Mouse (Mus musculus): ENCODE measurements around the gene Polr3e. TPM values are rescaled to one million over a fixed set of nuclear protein-coding genes. Genes with fewer than 3 reads are reported as not detected.
"Not testable (repeated sequence)": the region's sequence is repeated elsewhere in the genome, so short reads cannot be mapped to it uniquely, and the experiment has no call there.

The Polr3e gene
- polyA plus RNA-seq, 1 experiment from 2014 or later: 36.9 TPM

DNA sequence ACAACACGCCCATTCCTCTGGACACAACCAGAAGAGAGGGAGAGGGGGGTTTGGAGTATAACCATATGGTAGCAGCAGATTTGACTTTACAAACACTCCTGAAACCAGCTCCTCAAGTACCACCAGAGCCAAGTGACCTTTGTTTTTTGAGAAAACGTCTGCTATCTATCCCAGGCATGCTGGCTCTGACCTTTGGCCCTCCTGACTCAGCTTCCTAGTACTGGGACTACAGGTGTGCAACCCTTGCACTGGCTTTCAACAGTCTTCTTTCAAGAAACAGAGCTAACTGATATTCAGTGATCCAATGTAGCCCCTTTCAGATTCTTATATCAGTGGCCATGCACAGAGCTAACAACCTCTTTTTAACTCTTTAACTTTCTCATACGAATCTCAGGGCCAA lies 44.3 kb downstream of the Polr3e start:
- DNase-seq (ENCODE audit: low spot score): no peak
- Histone ChIP-seq H3K9me3 (no peaks in the 10 kb centered on the region), H3K27ac (no peak overlapping the region), H3K36me3 (peaks cover 43% of the 10 kb centered on the region), H3K4me1 (0 out of 2 replicates have a peak, but pooled peaks cover 3% of the 10 kb centered on the region), H3K4me3 (no peak overlapping the region), H3K27me3 (ENCODE audit: insufficient read depth, poor library complexity, severe bottlenecking) (no peaks in the 10 kb centered on the region)
- 57% methylated on average over 3 of the region's 3 CpGs for WGBS

DNA sequence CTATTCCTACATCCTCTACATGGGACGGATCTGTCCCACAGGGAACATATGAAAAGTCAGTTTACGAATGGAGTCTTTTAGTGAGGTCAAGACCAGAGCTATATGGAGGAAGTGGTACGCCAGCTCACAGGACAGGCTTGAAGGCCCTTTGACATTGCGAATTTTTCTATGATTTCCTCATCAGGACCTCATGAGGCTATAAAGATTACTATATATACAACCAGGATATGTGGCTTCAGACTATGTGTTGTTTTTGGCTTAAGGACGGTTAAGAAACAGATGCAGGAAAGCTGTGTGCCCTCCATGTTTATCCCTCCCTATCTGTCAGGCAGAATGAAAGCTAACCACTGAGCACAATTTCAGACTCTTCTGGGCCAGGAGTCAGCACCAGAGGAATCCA lies 45.6 kb downstream of the Polr3e start:
- DNase-seq (ENCODE audit: low spot score): no peak
- Histone ChIP-seq H3K27ac (no peak overlapping the region), H3K27me3 (ENCODE audit: insufficient read depth, poor library complexity, severe bottlenecking) (no peaks in the 10 kb centered on the region), H3K9me3 (no peaks in the 10 kb centered on the region), H3K4me1 (0 out of 2 replicates have a peak, but pooled peaks cover 3% of the 10 kb centered on the region), H3K4me3 (no peak overlapping the region), H3K36me3 (peaks cover 37% of the 10 kb centered on the region)
- 88% methylated on average over 5 of the region's 5 CpGs for WGBS

DNA sequence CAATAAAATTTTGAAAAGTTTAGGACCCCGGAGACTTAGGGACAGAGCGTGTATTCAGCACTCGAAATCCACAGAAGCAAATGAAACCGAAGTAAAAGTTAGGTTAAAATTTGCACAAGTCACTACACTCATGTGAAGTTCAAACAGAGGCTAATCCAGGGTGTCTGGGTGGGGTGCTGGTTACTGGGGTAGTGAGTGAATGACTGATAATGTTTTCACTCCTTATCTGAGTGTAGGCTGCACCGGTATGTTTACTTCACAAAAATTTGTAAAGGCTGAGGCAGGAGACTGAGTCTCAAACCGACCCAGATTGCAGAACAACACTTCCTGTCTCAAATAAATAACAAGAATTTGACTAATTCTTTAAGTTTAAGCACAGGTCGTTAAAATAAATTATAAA lies 51.7 kb downstream of the Polr3e start:
- H3K9me3 ChIP-seq: no peaks in the 10 kb centered on the region
- DNase-seq (ENCODE audit: low spot score): no peak
- H3K27ac ChIP-seq: no peak overlapping the region
- H3K27me3 ChIP-seq (ENCODE audit: insufficient read depth, poor library complexity, severe bottlenecking): no peaks in the 10 kb centered on the region
- H3K36me3 ChIP-seq: peaks cover 14% of the 10 kb centered on the region
- peaks cover 12% of the 10 kb centered on the region for H3K4me1 ChIP-seq
- no peak overlapping the region for H3K4me3 ChIP-seq
- 71% methylated on average over 7 of the region's 7 CpGs for WGBS

DNA sequence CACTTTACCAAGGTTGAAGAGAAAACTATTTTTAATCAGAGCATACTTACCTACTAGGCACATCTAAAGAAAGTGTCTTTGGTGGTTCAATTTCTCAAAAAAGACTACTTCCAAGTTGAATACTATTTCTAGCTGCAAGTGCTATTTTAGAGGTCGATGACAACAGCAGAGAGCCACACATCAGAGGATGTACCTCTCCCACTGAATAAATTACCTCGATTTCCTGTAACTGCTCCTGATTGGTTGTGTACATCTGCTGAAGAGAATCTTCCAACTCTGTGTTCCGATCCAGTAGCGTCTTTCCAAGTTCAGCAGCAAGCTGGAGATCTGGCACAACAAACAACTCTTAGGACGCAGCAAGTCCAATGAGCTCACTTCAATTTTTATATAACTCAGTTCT lies 52.6 kb downstream of the Polr3e start:
- H3K27ac ChIP-seq: no peak overlapping the region
- peaks cover 17% of the 10 kb centered on the region for H3K4me1 ChIP-seq
- DNase-seq (ENCODE audit: low spot score): no peak
- no peaks in the 10 kb centered on the region for H3K9me3 ChIP-seq
- H3K27me3 ChIP-seq (ENCODE audit: insufficient read depth, poor library complexity, severe bottlenecking): no peaks in the 10 kb centered on the region
- 82% methylated on average over 5 of the region's 5 CpGs for WGBS
- peaks cover 14% of the 10 kb centered on the region for H3K36me3 ChIP-seq
- no peak overlapping the region for H3K4me3 ChIP-seq

DNA sequence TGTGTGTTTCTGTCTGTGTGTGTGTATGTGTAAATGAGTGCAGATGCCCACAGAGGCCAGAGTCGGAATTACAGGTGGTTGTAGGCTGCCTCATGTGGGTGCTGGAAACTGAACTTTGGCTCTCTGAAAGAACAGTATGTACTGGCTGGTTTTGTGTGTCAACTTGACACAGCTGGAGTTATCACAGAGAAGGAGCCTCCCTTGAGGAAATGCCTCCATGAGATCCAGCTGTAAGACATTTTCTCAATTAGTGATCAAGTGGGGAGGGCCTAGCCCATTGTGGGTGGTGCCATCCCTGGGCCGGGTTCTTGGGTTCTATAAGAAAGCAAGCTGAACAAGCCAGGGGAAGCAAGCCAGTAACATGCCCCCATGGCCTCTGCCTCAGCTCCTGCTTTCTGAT lies 54.9 kb downstream of the Polr3e start:
- not testable (repeated sequence) for H3K27me3 ChIP-seq (ENCODE audit: insufficient read depth, poor library complexity, severe bottlenecking); H3K9me3 ChIP-seq; H3K27ac ChIP-seq; DNase-seq (ENCODE audit: low spot score); H3K4me3 ChIP-seq
- Histone ChIP-seq H3K36me3 (peaks cover 14% of the 10 kb centered on the region), H3K4me1 (peaks cover 23% of the 10 kb centered on the region)
- 82% methylated on average over 2 of the region's 2 CpGs for WGBS

DNA sequence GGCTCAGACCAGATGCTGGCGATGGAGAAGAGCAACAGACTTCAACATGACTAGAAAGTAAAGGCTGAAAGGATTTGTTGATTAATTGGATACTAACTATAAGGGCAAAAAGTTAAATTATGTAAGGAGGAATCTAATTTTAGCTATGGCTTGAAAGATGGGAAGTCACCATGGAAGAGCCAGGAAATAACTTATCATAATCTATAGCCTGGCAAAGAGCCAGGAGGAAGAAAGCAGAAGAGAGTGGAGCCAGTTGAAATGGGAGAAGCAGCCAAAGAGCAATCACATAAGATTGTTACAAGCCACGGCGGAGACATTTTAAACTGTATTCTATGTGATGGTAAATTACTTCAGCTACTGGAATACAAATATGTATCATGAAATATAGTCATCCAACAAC lies 56.5 kb downstream of the Polr3e start:
- Histone ChIP-seq H3K4me3 (no peak overlapping the region), H3K27ac (no peak overlapping the region), H3K9me3 (no peaks in the 10 kb centered on the region), H3K27me3 (ENCODE audit: insufficient read depth, poor library complexity, severe bottlenecking) (no peaks in the 10 kb centered on the region), H3K36me3 (peaks cover 3% of the 10 kb centered on the region; the same call in 1 of the 2 replicates), H3K4me1 (peaks cover 24% of the 10 kb centered on the region)
- 80% methylated on average over 3 of the region's 3 CpGs for WGBS
- DNase-seq (ENCODE audit: low spot score): no peak

DNA sequence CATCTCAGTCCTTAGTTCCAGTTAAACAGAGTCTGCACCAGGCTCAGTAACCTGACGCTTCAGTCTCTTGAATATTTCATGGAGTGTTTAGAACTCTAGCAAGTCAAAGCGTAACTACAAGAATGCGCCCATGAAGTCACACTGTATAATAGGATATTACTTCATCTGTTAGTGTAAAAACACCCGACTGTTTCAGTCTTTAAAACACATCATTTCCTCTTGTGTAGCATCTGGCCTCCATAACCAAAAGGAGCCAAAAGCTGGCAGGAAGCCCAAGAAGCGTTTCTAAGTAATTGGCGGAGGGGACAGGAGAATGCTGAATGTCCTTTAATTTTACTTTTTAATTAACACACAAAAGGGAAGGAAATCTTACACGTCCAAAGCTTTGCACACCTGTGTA lies 59.5 kb downstream of the Polr3e start:
- Histone ChIP-seq H3K9me3 (no peaks in the 10 kb centered on the region), H3K27me3 (ENCODE audit: insufficient read depth, poor library complexity, severe bottlenecking) (no peaks in the 10 kb centered on the region), H3K27ac (no peak overlapping the region), H3K4me3 (no peak overlapping the region), H3K36me3 (no peaks in the 10 kb centered on the region), H3K4me1 (peaks cover 24% of the 10 kb centered on the region)
- DNase-seq (ENCODE audit: low spot score): no peak
- WGBS: 68% methylated on average over 7 of the region's 7 CpGs

DNA sequence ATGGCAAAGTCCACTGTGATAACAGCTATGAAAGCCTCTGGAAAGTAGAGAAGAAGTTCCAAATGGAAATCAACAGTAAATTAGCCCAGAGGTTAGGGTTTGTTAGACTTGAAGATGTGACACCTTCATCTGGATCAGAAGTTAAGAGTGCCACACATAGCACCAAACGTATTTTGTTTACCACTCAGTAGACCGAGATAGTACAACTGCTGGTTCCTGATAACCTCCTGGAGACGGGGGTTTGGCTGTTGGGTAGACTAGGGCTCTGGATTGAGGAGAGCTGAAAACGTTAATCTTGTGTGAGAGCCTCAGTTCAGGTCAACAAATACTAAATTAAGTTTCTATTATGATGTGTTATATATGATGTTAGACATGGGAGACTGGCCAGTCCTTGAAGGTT lies 62.5 kb downstream of the Polr3e start:
- Histone ChIP-seq H3K27me3 (ENCODE audit: insufficient read depth, poor library complexity, severe bottlenecking) (no peaks in the 10 kb centered on the region), H3K27ac (peak overlapping the region; percentile 23; the same call in 1 of the 2 replicates), H3K4me3 (peak overlapping the region; percentile 98; the same call in 1 of the 2 replicates), H3K9me3 (no peaks in the 10 kb centered on the region), H3K36me3 (no peaks in the 10 kb centered on the region), H3K4me1 (peaks cover 23% of the 10 kb centered on the region)
- DNase-seq (ENCODE audit: low spot score): no peak
- 45% methylated on average over 4 of the region's 4 CpGs for WGBS

DNA sequence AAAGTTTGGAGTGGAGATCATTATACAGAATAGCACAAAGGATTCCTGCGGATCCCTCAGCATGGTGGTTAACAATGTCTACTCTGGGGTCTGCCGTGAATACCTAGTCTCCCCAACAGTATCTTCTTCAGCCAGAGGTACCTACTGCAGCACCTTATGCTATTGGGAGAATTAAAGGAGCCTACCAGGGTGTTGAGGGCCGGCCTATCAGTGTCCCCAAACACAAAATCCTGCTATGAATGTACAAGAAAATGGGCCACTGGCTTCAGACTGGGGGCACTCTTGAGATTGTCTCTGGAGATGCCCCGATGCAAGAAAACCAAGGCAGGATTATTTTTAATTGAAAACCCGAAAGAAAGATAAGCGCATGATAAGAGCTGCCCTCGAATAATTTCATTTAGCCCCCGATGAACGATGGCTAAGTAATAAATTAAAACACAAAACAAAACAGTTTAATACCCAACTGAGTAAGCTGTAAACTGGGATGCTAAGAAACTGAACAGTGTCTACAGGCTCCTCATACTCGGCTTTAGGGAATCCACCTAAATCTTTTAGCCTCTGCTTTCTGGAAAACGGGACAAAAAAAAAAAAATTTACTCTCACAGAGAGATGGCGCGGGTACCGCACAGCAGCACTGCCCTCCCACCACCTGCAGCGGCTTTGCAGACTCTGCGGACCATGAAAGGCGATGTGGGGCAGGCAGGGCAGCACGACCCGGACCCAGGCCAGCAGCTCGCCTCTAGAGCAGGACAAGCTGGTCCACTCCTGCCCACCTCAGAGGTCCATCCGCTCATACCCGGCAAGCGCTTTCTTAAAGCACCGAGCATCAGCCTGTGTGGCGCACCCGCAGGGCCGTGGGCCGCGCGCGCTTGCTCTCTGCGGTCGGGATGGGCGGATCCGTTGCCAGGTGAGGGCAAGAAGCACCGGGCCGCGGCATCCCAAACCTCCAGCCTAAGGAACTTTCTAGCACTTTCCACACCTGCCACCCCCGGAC lies 63.7 kb downstream of the Polr3e start:
- H3K9me3 ChIP-seq: no peaks in the 10 kb centered on the region
- H3K4me3 ChIP-seq: peak overlapping the region; percentile 98
- WGBS: 5% methylated on average over 39 of the region's 39 CpGs

DNA sequence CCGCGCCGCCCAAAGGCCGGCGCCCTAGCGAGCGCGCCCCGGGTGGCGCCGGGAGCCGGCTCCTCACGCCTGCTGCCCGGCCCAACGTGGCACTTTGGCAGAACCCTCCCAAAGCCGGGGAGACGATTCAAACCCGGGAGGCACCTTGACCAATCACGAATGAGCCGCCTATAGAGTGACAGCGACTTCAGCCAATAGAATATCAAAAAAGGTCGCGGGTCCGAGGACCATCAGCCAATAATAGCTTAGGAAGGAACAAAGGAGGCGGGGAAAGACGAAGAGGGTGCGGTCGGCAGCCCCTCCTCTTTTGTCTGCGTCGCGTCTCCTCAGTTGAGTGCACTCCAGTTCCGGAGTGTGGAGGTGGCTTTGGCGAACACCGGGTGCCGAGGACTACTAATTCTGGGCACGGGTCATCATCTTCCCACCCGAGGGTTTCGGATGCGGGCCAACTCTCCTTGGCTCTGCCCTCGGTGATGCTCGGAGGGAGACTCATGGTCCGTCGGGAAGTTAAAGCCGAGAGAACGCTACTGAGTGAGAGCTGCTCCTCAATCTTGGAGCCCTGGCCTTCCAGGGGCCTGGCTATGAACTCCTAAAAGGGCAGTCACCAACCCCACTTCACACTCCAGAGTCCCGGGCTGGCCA lies 64.8 kb downstream of the Polr3e start, which contains the start of the genes Cdr2 and Mfsd13b:
Cdr2 (minus strand) TSS at position 113 of the 642 bp plus-strand sequence.
Mfsd13b (plus strand) TSS at position 310 of the 642 bp plus-strand sequence.
- peak; percentile 99 for DNase-seq (ENCODE audit: low spot score)
- Histone ChIP-seq H3K4me1 (peaks cover 17% of the 10 kb centered on the region; the same call in 1 of the 2 replicates), H3K27ac (peak within 1 kb of the TSS; percentile 95), H3K36me3 (no peaks in the 10 kb centered on the region), H3K27me3 (ENCODE audit: insufficient read depth, poor library complexity, severe bottlenecking) (no peaks in the 10 kb centered on the region), H3K4me3 (peak within 1 kb of the TSS; percentile 98), H3K9me3 (no peaks in the 10 kb centered on the region)
- under 1% methylated on average over 46 of the region's 46 CpGs for WGBS

More for the DNA sequence above, 63.7 kb downstream of the Polr3e start:
- Histone ChIP-seq H3K36me3 (no peaks in the 10 kb centered on the region), H3K27me3 (ENCODE audit: insufficient read depth, poor library complexity, severe bottlenecking) (no peaks in the 10 kb centered on the region), H3K27ac (peak overlapping the region; percentile 95), H3K4me1 (peaks cover 18% of the 10 kb centered on the region)
- DNase-seq (ENCODE audit: low spot score): peak; percentile 85

DNA sequence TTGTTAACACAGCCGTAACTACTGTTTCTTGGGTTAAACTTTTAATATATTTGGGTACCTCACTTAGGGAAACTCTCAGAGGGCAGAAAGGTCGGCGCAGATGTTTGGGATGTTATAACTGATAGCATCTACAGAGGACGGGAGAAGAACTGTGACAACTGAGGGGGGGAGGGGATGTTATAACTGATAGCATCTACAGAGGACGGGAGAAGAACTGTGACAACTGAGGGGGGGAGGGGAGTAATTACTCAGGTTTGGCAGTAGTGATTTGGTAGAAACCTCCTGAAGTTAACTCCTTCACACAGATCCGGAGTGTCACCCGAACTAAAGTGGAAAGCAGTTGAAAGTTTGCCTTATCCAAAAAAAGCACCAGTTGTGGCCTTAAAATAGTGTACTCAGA lies 65.4 kb downstream of the Polr3e start:
- H3K27ac ChIP-seq: peak overlapping the region; percentile 95
- H3K9me3 ChIP-seq: no peaks in the 10 kb centered on the region
- H3K4me3 ChIP-seq: peak overlapping the region; percentile 98
- H3K27me3 ChIP-seq (ENCODE audit: insufficient read depth, poor library complexity, severe bottlenecking): no peaks in the 10 kb centered on the region
- H3K4me1 ChIP-seq: peaks cover 17% of the 10 kb centered on the region; the same call in 1 of the 2 replicates
- DNase-seq (ENCODE audit: low spot score): no peak
- no peaks in the 10 kb centered on the region for H3K36me3 ChIP-seq
- 5% methylated on average over 7 of the region's 7 CpGs for WGBS

DNA sequence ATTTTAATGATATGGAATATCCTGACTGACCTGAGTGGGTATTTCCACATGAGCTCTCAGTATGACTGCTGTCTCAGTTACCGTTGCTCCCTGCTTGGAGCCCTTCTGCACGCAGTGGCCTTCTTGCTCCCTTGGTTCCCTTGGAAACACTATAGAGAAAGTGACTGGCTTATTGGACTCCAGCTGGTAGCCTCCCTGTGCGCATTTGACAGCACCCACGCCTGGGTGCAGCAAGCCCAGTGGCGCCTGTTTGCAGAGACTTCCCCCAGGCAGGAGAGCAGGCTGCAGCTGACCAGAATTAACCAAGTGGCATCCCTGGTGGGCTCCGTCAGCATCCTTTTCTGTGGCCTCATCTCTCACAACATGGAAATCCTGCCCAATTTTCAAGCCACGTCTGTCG lies 73.6 kb downstream of the Polr3e start:
- no peaks in the 10 kb centered on the region for H3K9me3 ChIP-seq
- no peaks in the 10 kb centered on the region for H3K4me1 ChIP-seq
- no peak overlapping the region for H3K4me3 ChIP-seq
- DNase-seq (ENCODE audit: low spot score): no peak
- no peaks in the 10 kb centered on the region for H3K27me3 ChIP-seq (ENCODE audit: insufficient read depth, poor library complexity, severe bottlenecking)
- no peak overlapping the region for H3K27ac ChIP-seq
- 71% methylated on average over 8 of the region's 8 CpGs for WGBS
- no peaks in the 10 kb centered on the region for H3K36me3 ChIP-seq
